In the genomic region with DNA sequence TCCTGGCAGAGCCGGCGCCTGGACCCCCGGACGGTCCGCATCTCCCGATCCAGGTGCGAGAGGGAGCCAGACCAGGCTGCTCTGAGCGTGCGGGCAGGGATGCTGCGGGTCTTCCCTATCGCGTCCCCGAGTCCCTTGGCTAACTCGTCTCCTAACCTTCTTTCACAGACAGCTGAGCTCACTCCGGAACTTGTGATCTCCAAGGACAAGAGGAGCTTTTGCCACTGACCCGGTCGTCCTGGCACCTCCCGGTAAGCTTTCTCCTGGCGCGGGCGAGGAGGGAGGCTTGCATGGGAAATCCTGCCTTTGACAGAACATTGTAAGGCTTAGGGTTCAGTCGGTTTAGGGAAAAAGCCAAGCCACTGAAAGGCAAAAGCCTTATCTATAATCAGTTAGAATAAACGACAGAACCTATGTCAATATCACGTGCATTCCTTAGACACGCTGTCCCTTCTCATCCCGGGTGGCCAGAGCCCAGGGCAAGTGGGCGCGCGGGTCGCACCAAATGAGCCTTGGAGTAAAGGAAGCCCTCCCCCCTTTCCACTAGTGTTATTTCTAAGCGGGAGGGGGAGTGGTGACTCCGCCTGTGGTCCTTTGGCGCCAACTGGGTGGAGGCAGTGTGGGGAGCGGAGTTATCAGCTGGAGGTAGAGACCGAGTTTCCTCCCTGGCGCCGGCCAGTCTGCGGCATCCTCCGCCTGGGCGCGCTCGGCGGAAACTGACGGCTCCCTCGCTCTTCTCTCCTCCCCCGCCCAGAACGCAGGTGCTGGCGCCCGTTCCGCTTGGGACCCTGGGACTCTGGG, we compare ENCODE assay signal across 8 mouse cellular contexts. TPM values are rescaled to one million over a fixed set of nuclear protein-coding genes. Genes with fewer than 3 reads are reported as not detected.
DNase-seq lines count a peak whose midpoint lies in the region; ATAC-seq and TF ChIP-seq lines count a peak whose summit lies in the region.

No protein-coding gene starts in this region.

- peak; percentile 70 to 74 for DNase-seq in B cell, adult 2 months
- peak; percentile 83 to 93 for DNase-seq in adrenal gland, adult (ENCODE audit: inconsistent age in 2 of 2, low spot score in 1 of 2)
- DNase-seq in midbrain, embryonic 14.5 days: peak; percentile 63
- DNase-seq in stomach, postnatal 0 days (ENCODE audit: low spot score): peak; percentile 87
- DNase-seq in cerebellum, postnatal 36 days: no peak

- 0% methylated on average over 49 of the region's 50 CpGs for WGBS in forebrain, embryonic 16.5 days
- WGBS in hindbrain, embryonic 12.5 days: under 1% methylated on average over 50 of the region's 50 CpGs
- under 1% methylated on average over 50 of the region's 50 CpGs for WGBS in limb, embryonic 15.5 days
- WGBS in midbrain, embryonic 14.5 days: under 1% methylated on average over 47 of the region's 50 CpGs
- WGBS in stomach, postnatal 0 days: 2% methylated on average over 50 of the region's 50 CpGs

- no peaks in the 10 kb centered on the region for H3K36me3 ChIP-seq in forebrain, embryonic 16.5 days (ENCODE audit: control insufficient read depth, insufficient read depth)
- no peaks in the 10 kb centered on the region for H3K36me3 ChIP-seq in hindbrain, embryonic 12.5 days
- no peaks in the 10 kb centered on the region for H3K36me3 ChIP-seq in limb, embryonic 15.5 days
- H3K36me3 ChIP-seq in midbrain, embryonic 14.5 days (ENCODE audit: control insufficient read depth, insufficient read depth, low read length): no peaks in the 10 kb centered on the region
- no peaks in the 10 kb centered on the region for H3K36me3 ChIP-seq in stomach, postnatal 0 days (ENCODE audit: control insufficient read depth, insufficient read depth, low read length)

- ATAC-seq in forebrain, embryonic 16.5 days: 0 out of 2 replicates have a peak, but pooled peaks have one; percentile 1
- ATAC-seq in hindbrain, embryonic 12.5 days (ENCODE audit: low FRiP score): peak; percentile 14; the same call in 1 of the 2 replicates
- ATAC-seq in limb, embryonic 15.5 days (ENCODE audit: insufficient number of reproducible peaks, low FRiP score, low TSS enrichment, low read depth): 0 out of 2 replicates have a peak, but pooled peaks have one; percentile 9
- no peak for ATAC-seq in midbrain, embryonic 14.5 days (ENCODE audit: low FRiP score, low TSS enrichment)
- ATAC-seq in stomach, postnatal 0 days (ENCODE audit: low FRiP score, low TSS enrichment): peak; percentile 13; the same call in 1 of the 2 replicates

- peaks cover 53% of the 10 kb centered on the region for H3K4me1 ChIP-seq in forebrain, embryonic 16.5 days (replicated peaks; ENCODE audit: control insufficient read depth, insufficient read depth, low read length)
- peaks cover 84% of the 10 kb centered on the region for H3K4me1 ChIP-seq in hindbrain, embryonic 12.5 days
- H3K4me1 ChIP-seq in limb, embryonic 15.5 days: peaks cover 72% of the 10 kb centered on the region
- H3K4me1 ChIP-seq in midbrain, embryonic 14.5 days (ENCODE audit: control insufficient read depth, insufficient read depth, low read length): peaks cover 49% of the 10 kb centered on the region
- H3K4me1 ChIP-seq in stomach, postnatal 0 days (replicated peaks; ENCODE audit: control insufficient read depth, insufficient read depth): peaks cover 21% of the 10 kb centered on the region

- no peak for TF ChIP-seq CTCF in stomach, postnatal 0 days (IDR thresholded peaks at IDR 0.05; ENCODE audit: low read depth)

- no peaks in the 10 kb centered on the region for H3K9me3 ChIP-seq in forebrain, embryonic 16.5 days (ENCODE audit: control insufficient read depth, low read length)
- H3K9me3 ChIP-seq in hindbrain, embryonic 12.5 days (replicated peaks): no peaks in the 10 kb centered on the region
- no peaks in the 10 kb centered on the region for H3K9me3 ChIP-seq in limb, embryonic 15.5 days
- no peaks in the 10 kb centered on the region for H3K9me3 ChIP-seq in midbrain, embryonic 14.5 days (ENCODE audit: control insufficient read depth, low read length)
- no peaks in the 10 kb centered on the region for H3K9me3 ChIP-seq in stomach, postnatal 0 days (ENCODE audit: control insufficient read depth, low read length)

- H3K4me2 ChIP-seq in forebrain, embryonic 16.5 days (ENCODE audit: low read length): peak overlapping the region; percentile 77
- peak overlapping the region; percentile 65 for H3K4me2 ChIP-seq in hindbrain, embryonic 12.5 days (replicated peaks)
- H3K4me2 ChIP-seq in limb, embryonic 15.5 days: peak overlapping the region; percentile 64
- peak overlapping the region; percentile 86 for H3K4me2 ChIP-seq in midbrain, embryonic 14.5 days (ENCODE audit: low read length)
- peak overlapping the region; percentile 75 for H3K4me2 ChIP-seq in stomach, postnatal 0 days (replicated peaks; ENCODE audit: low read depth)

- peaks cover 25% of the 10 kb centered on the region for H3K27me3 ChIP-seq in forebrain, embryonic 16.5 days (replicated peaks; ENCODE audit: control insufficient read depth, insufficient read depth, low read length)
- peaks cover 8% of the 10 kb centered on the region for H3K27me3 ChIP-seq in hindbrain, embryonic 12.5 days
- H3K27me3 ChIP-seq in limb, embryonic 15.5 days: no peaks in the 10 kb centered on the region
- peaks cover 18% of the 10 kb centered on the region for H3K27me3 ChIP-seq in midbrain, embryonic 14.5 days (ENCODE audit: control insufficient read depth, insufficient read depth, low read length)
- no peaks in the 10 kb centered on the region for H3K27me3 ChIP-seq in stomach, postnatal 0 days (ENCODE audit: control insufficient read depth, insufficient read depth, low read length)

- peak overlapping the region; percentile 55 for H3K9ac ChIP-seq in forebrain, embryonic 16.5 days (replicated peaks; ENCODE audit: low read depth, low read length)
- H3K9ac ChIP-seq in hindbrain, embryonic 12.5 days: peak overlapping the region; percentile 80
- H3K9ac ChIP-seq in limb, embryonic 15.5 days: peak overlapping the region; percentile 98
- peak overlapping the region; percentile 60 for H3K9ac ChIP-seq in midbrain, embryonic 14.5 days (replicated peaks; ENCODE audit: low read length)
- H3K9ac ChIP-seq in stomach, postnatal 0 days (ENCODE audit: low read length): peak overlapping the region; percentile 96

- peak overlapping the region; percentile 44 for H3K4me3 ChIP-seq in forebrain, embryonic 16.5 days (replicated peaks; ENCODE audit: low read length)
- peak overlapping the region; percentile 65 for H3K4me3 ChIP-seq in hindbrain, embryonic 12.5 days
- H3K4me3 ChIP-seq in limb, embryonic 15.5 days: peak overlapping the region; percentile 89
- H3K4me3 ChIP-seq in midbrain, embryonic 14.5 days (replicated peaks; ENCODE audit: low read depth, low read length): peak overlapping the region; percentile 51
- peak overlapping the region; percentile 82 for H3K4me3 ChIP-seq in stomach, postnatal 0 days (ENCODE audit: low read depth, low read length)

- H3K27ac ChIP-seq in forebrain, embryonic 16.5 days (ENCODE audit: low read length): peak overlapping the region; percentile 12; the same call in 1 of the 2 replicates
- H3K27ac ChIP-seq in hindbrain, embryonic 12.5 days: peak overlapping the region; percentile 92
- peak overlapping the region; percentile 98 for H3K27ac ChIP-seq in limb, embryonic 15.5 days
- peak overlapping the region; percentile 65 for H3K27ac ChIP-seq in midbrain, embryonic 14.5 days (replicated peaks; ENCODE audit: low read depth, low read length)
- peak overlapping the region; percentile 97 for H3K27ac ChIP-seq in stomach, postnatal 0 days (replicated peaks)

- no peak for TF ChIP-seq EP300 in stomach, postnatal 0 days (optimal IDR thresholded peaks at IDR 0.05)

RNA-seq across cellular contexts. Expression of a gene that starts 1.0 kb away (rescaled TPM):
- 85.1 and 102 TPM in 2 replicates for polyA plus RNA-seq in forebrain, embryonic 16.5 days (2015; fragmentation: Nextera tagmentation; extraction: Ambion mirVana)
- polyA plus RNA-seq in hindbrain, embryonic 12.5 days (2016; fragmentation: Nextera tagmentation; extraction: Ambion mirVana): 372 and 426 TPM in 2 replicates
- 488 and 490 TPM in 2 replicates for polyA plus RNA-seq in limb, embryonic 15.5 days (2015; fragmentation: Nextera tagmentation; extraction: Ambion mirVana)
- 108 and 140 TPM in 2 replicates for polyA plus RNA-seq in midbrain, embryonic 14.5 days (2014; fragmentation: Nextera tagmentation; extraction: Ambion mirVana)
- 201 and 224 TPM in 2 replicates for polyA plus RNA-seq in stomach, postnatal 0 days (2015; fragmentation: Nextera tagmentation; extraction: Ambion mirVana)

RNA-seq across cellular contexts. Expression of a gene that starts 27.9 kb away (rescaled TPM):
- 3.9 and 4.3 TPM in 2 replicates for polyA plus RNA-seq in forebrain, embryonic 16.5 days (2015; fragmentation: Nextera tagmentation; extraction: Ambion mirVana)
- 7.0 and 7.9 TPM in 2 replicates for polyA plus RNA-seq in hindbrain, embryonic 12.5 days (2016; fragmentation: Nextera tagmentation; extraction: Ambion mirVana)
- 10.0 and 14.5 TPM in 2 replicates for polyA plus RNA-seq in limb, embryonic 15.5 days (2015; fragmentation: Nextera tagmentation; extraction: Ambion mirVana)
- polyA plus RNA-seq in midbrain, embryonic 14.5 days (2014; fragmentation: Nextera tagmentation; extraction: Ambion mirVana): 1.2 and 1.7 TPM in 2 replicates
- 0.91 and 1.5 TPM in 2 replicates for polyA plus RNA-seq in stomach, postnatal 0 days (2015; fragmentation: Nextera tagmentation; extraction: Ambion mirVana)

Comparison
In these comparisons a context has a peak if more than half of its experiments do, and no peak if none do; other contexts are left out.
1. DNase-seq: peak in B cell, adult 2 months (2 of 2), adrenal gland, adult (2 of 2), midbrain, embryonic 14.5 days (single experiment) and stomach, postnatal 0 days (single experiment); none in cerebellum, postnatal 36 days (0 of 2).
2. H3K27ac ChIP-seq: peak in every context shown above with its lines; median percentile 98 in limb, embryonic 15.5 days; 97 in stomach, postnatal 0 days; 92 in hindbrain, embryonic 12.5 days; 65 in midbrain, embryonic 14.5 days; 12 in forebrain, embryonic 16.5 days.
3. Peak in every context shown above with its lines, with median percentiles within 50 percentile points of each other: H3K4me2 ChIP-seq, H3K4me3 ChIP-seq and H3K9ac ChIP-seq.